Mouse (Mus musculus): ENCODE results near the gene Ugt1a6a. TPM values are rescaled to one million over a fixed set of nuclear protein-coding genes. Genes with fewer than 3 reads are reported as not detected.
"Not testable (repeated sequence)": the region's sequence is repeated elsewhere in the genome, so short reads cannot be mapped to it uniquely, and the experiment has no call there.

Ugt1a6a gene
- total and polyA plus RNA-seq, 2 experiments from 2014 or later = 5.0 to 6.3 TPM

DNA sequence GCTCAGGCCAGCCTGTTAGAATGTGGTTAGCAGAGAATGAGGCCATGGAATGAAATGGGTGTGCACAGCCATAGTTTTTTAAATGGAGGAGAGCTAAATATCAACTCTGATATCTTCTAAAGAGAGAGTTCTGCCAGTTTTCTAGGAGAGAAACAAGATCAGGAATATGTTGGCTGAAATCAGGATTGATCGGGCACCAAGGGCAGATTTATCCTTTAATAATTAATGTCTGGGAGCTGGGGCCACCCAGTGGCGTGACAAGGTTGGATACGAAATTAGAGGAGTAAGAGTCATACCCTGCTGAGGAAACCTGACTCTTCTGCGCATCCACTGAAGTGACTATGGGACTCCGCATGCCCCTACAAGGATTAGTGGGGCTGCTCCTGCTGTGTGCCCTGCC, 31.1 kb downstream of the Ugt1a6a start, which contains the start of gene Ugt1a5:
Gene Ugt1a5 (plus strand): TSS at position 302 of the 400 bp plus-strand sequence.
- no peak for TF ChIP-seq CTCF (IDR thresholded peaks at IDR 0.05; ENCODE audit: low read depth)
- no peak within 1 kb of the TSS for H3K9ac ChIP-seq (replicated peaks; ENCODE audit: low read length)
- no peaks in the 10 kb centered on the region for H3K36me3 ChIP-seq (ENCODE audit: insufficient read depth, low read length)
- H3K4me2 ChIP-seq (ENCODE audit: low read depth, low read length) = no peak within 1 kb of the TSS
- ATAC-seq = no peak
- H3K9me3 ChIP-seq (ENCODE audit: low read length) = no peaks in the 10 kb centered on the region
- no peaks in the 10 kb centered on the region for H3K27me3 ChIP-seq (ENCODE audit: insufficient read depth, low read length)
- WGBS = 79% methylated on average over 5 of the region's 5 CpGs
- no peak within 1 kb of the TSS for H3K27ac ChIP-seq
- H3K4me1 ChIP-seq (ENCODE audit: insufficient read depth, low read length) = no peaks in the 10 kb centered on the region
- H3K4me3 ChIP-seq (ENCODE audit: low read length) = no peak within 1 kb of the TSS
- DNase-seq (ENCODE audit: low spot score) = no peak

- ATAC-seq; H3K4me3 ChIP-seq (ENCODE audit: low read length): not testable (repeated sequence)
Observed at GRCm38 (mm10) chr1:88172190-88172589, 37.6 kb downstream of the Ugt1a6a start.

DNA sequence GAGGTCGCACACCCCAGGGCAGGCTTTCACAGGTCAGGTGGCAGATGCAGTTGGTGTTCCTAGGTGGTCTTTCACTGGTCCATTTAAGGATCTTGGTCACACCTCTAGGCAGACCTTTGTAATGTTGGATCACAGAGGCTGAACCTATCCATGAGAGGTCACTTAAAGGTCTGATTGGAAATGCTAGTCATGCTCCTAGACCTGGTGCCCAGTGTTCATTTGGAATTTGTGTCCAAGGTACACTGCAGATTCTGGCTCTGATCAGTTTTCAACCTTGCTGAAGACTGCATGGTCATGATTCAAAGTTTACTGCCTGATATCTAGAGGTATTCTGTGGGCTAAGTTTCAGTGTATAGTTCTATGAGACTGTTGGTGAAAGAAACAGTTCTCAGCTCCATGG, 45.0 kb downstream of the Ugt1a6a start:
- DNase-seq (ENCODE audit: low spot score) = no peak
- no peak for ATAC-seq
- Histone ChIP-seq H3K27ac (no peak overlapping the region), H3K9ac (replicated peaks; ENCODE audit: low read length) (no peak overlapping the region), H3K4me3 (ENCODE audit: low read length) (no peak overlapping the region), H3K36me3 (ENCODE audit: insufficient read depth, low read length) (no peaks in the 10 kb centered on the region), H3K4me2 (ENCODE audit: low read depth, low read length) (no peak overlapping the region), H3K27me3 (ENCODE audit: insufficient read depth, low read length) (no peaks in the 10 kb centered on the region), H3K4me1 (ENCODE audit: insufficient read depth, low read length) (no peaks in the 10 kb centered on the region), H3K9me3 (ENCODE audit: low read length) (peaks cover 6% of the 10 kb centered on the region; the same call in 1 of the 2 replicates)
- WGBS = 96% methylated on average over 1 of the region's 1 CpGs
- no peak for TF ChIP-seq CTCF (IDR thresholded peaks at IDR 0.05; ENCODE audit: low read depth)

More at GRCm38 (mm10) chr1:88172190-88172589, 37.6 kb downstream of the Ugt1a6a start:
- not testable (repeated sequence) for H3K4me1 ChIP-seq (ENCODE audit: insufficient read depth, low read length); H3K9ac ChIP-seq (replicated peaks; ENCODE audit: low read length); H3K27ac ChIP-seq; H3K9me3 ChIP-seq (ENCODE audit: low read length); H3K36me3 ChIP-seq (ENCODE audit: insufficient read depth, low read length); DNase-seq (ENCODE audit: low spot score); H3K4me2 ChIP-seq (ENCODE audit: low read depth, low read length); H3K27me3 ChIP-seq (ENCODE audit: insufficient read depth, low read length)
- 93% methylated on average over 5 of the region's 7 CpGs for WGBS

DNA sequence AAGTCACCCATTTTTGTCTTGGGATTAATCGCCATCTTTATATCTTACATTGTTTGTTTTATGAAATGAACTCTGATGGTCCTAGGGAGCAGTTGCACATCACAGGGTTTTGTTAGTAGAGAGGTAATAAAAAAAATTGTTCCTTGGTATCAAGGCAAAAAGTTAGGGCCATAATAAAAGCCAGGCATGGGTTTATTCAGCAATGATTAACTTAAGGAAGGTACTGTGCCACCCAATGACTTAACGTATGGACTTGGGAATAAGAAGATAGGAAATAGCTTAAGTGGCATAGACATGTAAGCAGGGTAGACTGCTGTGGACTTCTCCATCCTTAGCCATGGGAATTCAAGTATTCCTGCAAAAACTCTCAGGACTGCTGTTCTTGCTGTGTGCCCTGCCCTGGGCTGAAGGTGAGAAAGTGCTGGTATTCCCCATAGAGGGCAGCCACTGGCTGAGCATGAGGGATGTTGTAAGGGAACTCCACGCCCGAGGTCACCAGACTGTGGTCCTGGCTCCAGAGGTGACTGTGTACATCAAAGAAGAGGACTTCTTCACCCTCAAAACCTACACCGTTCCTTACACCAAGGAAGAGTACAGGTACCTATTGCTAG, 51.8 kb downstream of the Ugt1a6a start:
- Histone ChIP-seq H3K27ac (no peak overlapping the region), H3K4me2 (ENCODE audit: low read depth, low read length) (no peak overlapping the region), H3K4me3 (ENCODE audit: low read length) (no peak overlapping the region), H3K9me3 (ENCODE audit: low read length) (no peaks in the 10 kb centered on the region), H3K4me1 (ENCODE audit: insufficient read depth, low read length) (no peaks in the 10 kb centered on the region), H3K27me3 (ENCODE audit: insufficient read depth, low read length) (no peaks in the 10 kb centered on the region), H3K9ac (replicated peaks; ENCODE audit: low read length) (no peak overlapping the region), H3K36me3 (ENCODE audit: insufficient read depth, low read length) (no peaks in the 10 kb centered on the region)
- no peak for ATAC-seq
- WGBS = 88% methylated on average over 5 of the region's 5 CpGs
- DNase-seq (ENCODE audit: low spot score) = no peak
- TF ChIP-seq CTCF (IDR thresholded peaks at IDR 0.05; ENCODE audit: low read depth) = no peak

DNA sequence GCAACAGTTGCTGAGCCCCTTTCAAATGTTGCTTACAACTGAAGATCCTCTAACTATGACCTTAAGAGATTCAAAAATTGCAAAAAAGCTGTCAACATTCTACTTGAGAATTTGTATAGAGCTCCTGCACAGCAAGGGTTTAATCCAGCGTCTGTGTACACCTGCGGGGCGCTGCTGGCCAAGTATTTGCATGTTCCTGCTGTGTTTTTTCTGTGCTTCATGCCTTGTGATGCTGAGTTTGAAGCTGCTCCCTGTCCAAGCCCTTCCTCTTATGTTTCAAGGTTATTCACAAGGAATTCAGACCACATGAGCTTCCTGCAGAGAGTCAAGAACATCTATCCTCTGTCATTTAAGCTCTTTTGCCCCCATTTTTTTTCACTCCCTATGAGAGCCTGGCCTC, 57.5 kb downstream of the Ugt1a6a start:
- ATAC-seq (no peak), DNase-seq (ENCODE audit: low spot score) (no peak)
- H3K4me1 ChIP-seq (ENCODE audit: insufficient read depth, low read length) = no peaks in the 10 kb centered on the region
- no peaks in the 10 kb centered on the region for H3K36me3 ChIP-seq (ENCODE audit: insufficient read depth, low read length)
- no peak overlapping the region for H3K4me2 ChIP-seq (ENCODE audit: low read depth, low read length)
- 62% methylated on average over 3 of the region's 3 CpGs for WGBS
- no peak overlapping the region for H3K27ac ChIP-seq
- no peak for TF ChIP-seq CTCF (IDR thresholded peaks at IDR 0.05; ENCODE audit: low read depth)
- no peaks in the 10 kb centered on the region for H3K27me3 ChIP-seq (ENCODE audit: insufficient read depth, low read length)
- no peak overlapping the region for H3K9ac ChIP-seq (replicated peaks; ENCODE audit: low read length)
- no peak overlapping the region for H3K4me3 ChIP-seq (ENCODE audit: low read length)
- no peaks in the 10 kb centered on the region for H3K9me3 ChIP-seq (ENCODE audit: low read length)

DNA sequence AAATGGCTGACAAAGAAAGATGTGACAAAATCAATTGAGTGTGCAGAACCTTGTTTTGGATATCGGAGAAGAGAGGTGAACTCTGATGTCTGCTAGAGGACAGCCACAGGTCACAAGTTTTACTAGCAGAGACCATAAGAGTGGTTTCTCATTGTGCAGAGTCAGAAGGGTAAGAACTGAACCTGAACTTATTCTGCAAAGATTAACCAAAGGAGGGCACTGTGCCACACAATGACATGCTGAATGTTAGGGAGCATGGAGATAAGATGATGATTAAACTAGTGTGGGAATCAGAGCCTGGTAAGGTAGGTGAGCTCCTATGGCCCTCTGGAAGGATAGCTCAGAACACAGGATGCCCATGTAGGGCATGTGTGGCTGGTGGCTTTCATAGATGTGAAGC, 61.1 kb downstream of the Ugt1a6a start:
- no peak for ATAC-seq

DNA sequence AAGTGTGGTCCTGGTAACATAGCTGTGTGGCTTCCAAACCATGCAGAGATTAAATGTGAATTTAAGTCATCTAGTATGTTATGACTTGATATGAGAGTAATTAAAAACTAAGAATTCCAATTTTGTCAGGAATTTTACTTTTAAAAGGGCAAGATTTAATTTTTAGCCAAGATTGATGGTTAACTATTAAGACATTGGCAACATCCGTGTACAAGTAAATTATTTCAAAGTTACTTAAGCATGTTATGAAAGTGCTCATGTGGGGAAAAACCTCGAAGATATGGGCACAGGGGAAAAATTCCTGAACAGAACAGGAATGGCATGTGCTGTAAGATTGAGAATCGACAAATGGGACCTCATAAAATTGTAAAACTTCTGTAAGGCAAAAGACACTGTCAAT, 62.8 kb downstream of the Ugt1a6a start:
- TF ChIP-seq CTCF (IDR thresholded peaks at IDR 0.05; ENCODE audit: low read depth) = no peak
- no peak for ATAC-seq

More for the DNA sequence above, 61.1 kb downstream of the Ugt1a6a start:
- Histone ChIP-seq H3K36me3 (ENCODE audit: insufficient read depth, low read length) (no peaks in the 10 kb centered on the region), H3K9ac (replicated peaks; ENCODE audit: low read length) (no peak overlapping the region), H3K27ac (no peak overlapping the region), H3K27me3 (ENCODE audit: insufficient read depth, low read length) (no peaks in the 10 kb centered on the region), H3K4me3 (ENCODE audit: low read length) (no peak overlapping the region), H3K9me3 (ENCODE audit: low read length) (no peaks in the 10 kb centered on the region), H3K4me1 (ENCODE audit: insufficient read depth, low read length) (no peaks in the 10 kb centered on the region), H3K4me2 (ENCODE audit: low read depth, low read length) (no peak overlapping the region)
- WGBS = 86% methylated on average over 1 of the region's 1 CpGs
- TF ChIP-seq CTCF (IDR thresholded peaks at IDR 0.05; ENCODE audit: low read depth) = no peak
- no peak for DNase-seq (ENCODE audit: low spot score)

More for the DNA sequence above, 62.8 kb downstream of the Ugt1a6a start:
- Histone ChIP-seq H3K4me1 (ENCODE audit: insufficient read depth, low read length) (no peaks in the 10 kb centered on the region), H3K4me2 (ENCODE audit: low read depth, low read length) (no peak overlapping the region), H3K9me3 (ENCODE audit: low read length) (no peaks in the 10 kb centered on the region), H3K9ac (replicated peaks; ENCODE audit: low read length) (no peak overlapping the region), H3K4me3 (ENCODE audit: low read length) (no peak overlapping the region), H3K27ac (no peak overlapping the region), H3K36me3 (ENCODE audit: insufficient read depth, low read length) (no peaks in the 10 kb centered on the region), H3K27me3 (ENCODE audit: insufficient read depth, low read length) (no peaks in the 10 kb centered on the region)
- WGBS = 72% methylated on average over 3 of the region's 3 CpGs
- DNase-seq (ENCODE audit: low spot score) = no peak

Measured in hindbrain, postnatal 0 days (tissue).